Mouse (Mus musculus) neural tube, embryonic 12.5 days (tissue): ENCODE measurements around the gene Ica1l. TPM values are rescaled to one million over a fixed set of nuclear protein-coding genes. Genes with fewer than 3 reads are reported as not detected.

Experiments used
- ATAC-seq: fragments of 200-750 bp; cut with Nextera tagmentation; 2 replicates; pipeline ENCODE4 v1.8.0; 2017; ENCODE audit warnings: low read depth, mild to moderate bottlenecking, moderate TSS enrichment, moderate library complexity; ENCODE audit not compliant: low FRiP score
- H3K27ac ChIP-seq: fragments of 300-500 bp; sonication (generic); 2 replicates; pipeline ENCODE4 v1.5.1; 2016
- H3K27me3 ChIP-seq: fragments of 300-500 bp; sonication (generic); replicated peaks from 2 replicates; pipeline ENCODE4 v1.6.1; 2016; ENCODE audit warnings: mild to moderate bottlenecking
- H3K36me3 ChIP-seq: fragments of 300-500 bp; sonication (generic); 2 replicates; pipeline ENCODE4 v1.6.1; 2016; ENCODE audit warnings: mild to moderate bottlenecking
- H3K4me1 ChIP-seq: fragments of 300-500 bp; sonication (generic); 2 replicates; pipeline ENCODE4 v1.6.1; 2016
- H3K4me2 ChIP-seq: fragments of 300-500 bp; sonication (generic); replicated peaks from 2 replicates; pipeline ENCODE4 v1.6.1; 2016; ENCODE audit warnings: mild to moderate bottlenecking
- H3K4me3 ChIP-seq: fragments of 300-500 bp; sonication (generic); 2 replicates; pipeline ENCODE4 v1.5.1; 2016
- H3K9ac ChIP-seq: fragments of 300-500 bp; sonication (generic); 2 replicates; pipeline ENCODE4 v1.6.1; 2016; ENCODE audit warnings: mild to moderate bottlenecking
- H3K9me3 ChIP-seq: fragments of 300-500 bp; sonication (generic); 2 replicates; pipeline ENCODE4 v1.6.1; 2016; ENCODE audit warnings: mild to moderate bottlenecking
- WGBS: fragments of 180-500 bp; shearing (Covaris S2); methylation state at CpG from one replicate; pipeline ENCODE4 v1.1.7; 2016; 5-methylcytosine and 5-hydroxymethylcytosine counted together
- polyA plus RNA-seq: library from polyadenylated mRNA; unstranded; fragments of >200 nt; fragmentation: Nextera tagmentation; extraction: Ambion mirVana; gene quantifications from 2 replicates; pipeline ENCODE4 v1.2.1, GENCODE M21; 2016

Ica1l gene
- polyA plus RNA-seq, 1 experiment from 2014 or later = 15.9 TPM

GRCm38 (mm10) chr1:60015511-60015910 lies 27.5 kb downstream of the Ica1l start:
- H3K36me3 ChIP-seq = no peaks in the 10 kb centered on the region
- ATAC-seq = no peak
- H3K27me3 ChIP-seq = no peaks in the 10 kb centered on the region
- no peak overlapping the region for H3K4me3 ChIP-seq
- H3K9me3 ChIP-seq = no peaks in the 10 kb centered on the region
- no peaks in the 10 kb centered on the region for H3K4me1 ChIP-seq
- H3K9ac ChIP-seq = no peak overlapping the region
- no peak overlapping the region for H3K27ac ChIP-seq
- 89% methylated on average over 6 of the region's 6 CpGs for WGBS
- no peak overlapping the region for H3K4me2 ChIP-seq

GRCm38 (mm10) chr1:60013779-60014178 lies 29.2 kb downstream of the Ica1l start:
- Histone ChIP-seq H3K4me1 (no peaks in the 10 kb centered on the region), H3K4me2 (no peak overlapping the region), H3K27ac (no peak overlapping the region), H3K27me3 (no peaks in the 10 kb centered on the region), H3K9me3 (no peaks in the 10 kb centered on the region), H3K4me3 (no peak overlapping the region), H3K36me3 (no peaks in the 10 kb centered on the region), H3K9ac (no peak overlapping the region)
- ATAC-seq = no peak
- 91% methylated on average over 10 of the region's 10 CpGs for WGBS

- H3K4me1 ChIP-seq = no peaks in the 10 kb centered on the region
- no peak overlapping the region for H3K4me2 ChIP-seq
- no peak overlapping the region for H3K4me3 ChIP-seq
- H3K9ac ChIP-seq = no peak overlapping the region
- H3K36me3 ChIP-seq = no peaks in the 10 kb centered on the region
- ATAC-seq = no peak
- no peaks in the 10 kb centered on the region for H3K27me3 ChIP-seq
- no peak overlapping the region for H3K27ac ChIP-seq
- no peaks in the 10 kb centered on the region for H3K9me3 ChIP-seq
- WGBS = 80% methylated on average over 2 of the region's 2 CpGs
These were observed 34.2 kb downstream of the Ica1l start for GRCm38 (mm10) chr1:60008743-60009142.

GRCm38 (mm10) chr1:60007337-60007736 lies 35.6 kb downstream of the Ica1l start:
- Histone ChIP-seq H3K9me3 (no peaks in the 10 kb centered on the region), H3K4me3 (no peak overlapping the region), H3K36me3 (no peaks in the 10 kb centered on the region), H3K27ac (no peak overlapping the region), H3K4me1 (no peaks in the 10 kb centered on the region), H3K9ac (no peak overlapping the region), H3K4me2 (no peak overlapping the region), H3K27me3 (no peaks in the 10 kb centered on the region)
- WGBS = 94% methylated on average over 10 of the region's 10 CpGs
- no peak for ATAC-seq

GRCm38 (mm10) chr1:60000319-60000718 lies 42.7 kb downstream of the Ica1l start:
- no peak for ATAC-seq
- H3K4me1 ChIP-seq = no peaks in the 10 kb centered on the region
- 73% methylated on average over 2 of the region's 2 CpGs for WGBS

GRCm38 (mm10) chr1:59997352-59997751 lies 45.6 kb downstream of the Ica1l start:
- no peaks in the 10 kb centered on the region for H3K27me3 ChIP-seq
- ATAC-seq = no peak
- 74% methylated on average over 5 of the region's 5 CpGs for WGBS

More at GRCm38 (mm10) chr1:60000319-60000718, 42.7 kb downstream of the Ica1l start:
- H3K36me3 ChIP-seq = no peaks in the 10 kb centered on the region
- H3K9ac ChIP-seq = no peak overlapping the region
- no peak overlapping the region for H3K4me3 ChIP-seq
- no peak overlapping the region for H3K4me2 ChIP-seq
- H3K9me3 ChIP-seq = no peaks in the 10 kb centered on the region
- H3K27me3 ChIP-seq = no peaks in the 10 kb centered on the region
- H3K27ac ChIP-seq = no peak overlapping the region

GRCm38 (mm10) chr1:59995646-59996045 lies 47.3 kb downstream of the Ica1l start:
- Histone ChIP-seq H3K4me2 (no peak overlapping the region), H3K4me3 (no peak overlapping the region), H3K27ac (no peak overlapping the region), H3K9me3 (no peaks in the 10 kb centered on the region), H3K27me3 (no peaks in the 10 kb centered on the region), H3K4me1 (no peaks in the 10 kb centered on the region), H3K36me3 (peaks cover 9% of the 10 kb centered on the region; the same call in 1 of the 2 replicates), H3K9ac (no peak overlapping the region)
- ATAC-seq = no peak
- WGBS = 62% methylated on average over 3 of the region's 3 CpGs

More at GRCm38 (mm10) chr1:59997352-59997751, 45.6 kb downstream of the Ica1l start:
- Histone ChIP-seq H3K4me2 (no peak overlapping the region), H3K9me3 (no peaks in the 10 kb centered on the region), H3K27ac (no peak overlapping the region), H3K4me3 (no peak overlapping the region), H3K9ac (no peak overlapping the region), H3K36me3 (no peaks in the 10 kb centered on the region), H3K4me1 (no peaks in the 10 kb centered on the region)

- no peak for ATAC-seq
- WGBS = 92% methylated on average over 3 of the region's 3 CpGs
- Histone ChIP-seq H3K27me3 (no peaks in the 10 kb centered on the region), H3K4me3 (no peak overlapping the region), H3K27ac (no peak overlapping the region), H3K9me3 (no peaks in the 10 kb centered on the region), H3K4me1 (no peaks in the 10 kb centered on the region), H3K4me2 (no peak overlapping the region), H3K9ac (no peak overlapping the region), H3K36me3 (peaks cover 30% of the 10 kb centered on the region)
These were observed 55.5 kb downstream of the Ica1l start for GRCm38 (mm10) chr1:59987399-59988040.

GRCm38 (mm10) chr1:59986626-59987025 lies 56.4 kb downstream of the Ica1l start:
- Histone ChIP-seq H3K4me2 (no peak overlapping the region), H3K4me1 (no peaks in the 10 kb centered on the region), H3K27ac (no peak overlapping the region), H3K27me3 (no peaks in the 10 kb centered on the region), H3K9ac (no peak overlapping the region), H3K36me3 (peaks cover 28% of the 10 kb centered on the region), H3K9me3 (no peaks in the 10 kb centered on the region), H3K4me3 (no peak overlapping the region)
- ATAC-seq = no peak

GRCm38 (mm10) chr1:59967291-59967690 lies 75.7 kb downstream of the Ica1l start:
- no peak for ATAC-seq
- no peaks in the 10 kb centered on the region for H3K4me1 ChIP-seq
- H3K9ac ChIP-seq = no peak overlapping the region
- H3K4me3 ChIP-seq = no peak overlapping the region
- no peaks in the 10 kb centered on the region for H3K27me3 ChIP-seq
- 94% methylated on average over 4 of the region's 4 CpGs for WGBS
- no peaks in the 10 kb centered on the region for H3K9me3 ChIP-seq
- no peak overlapping the region for H3K4me2 ChIP-seq
- H3K27ac ChIP-seq = no peak overlapping the region
- peaks cover 20% of the 10 kb centered on the region for H3K36me3 ChIP-seq

GRCm38 (mm10) chr1:59966171-59966785 lies 76.7 kb downstream of the Ica1l start:
- Histone ChIP-seq H3K4me2 (no peak overlapping the region), H3K27me3 (no peaks in the 10 kb centered on the region), H3K4me1 (no peaks in the 10 kb centered on the region), H3K27ac (no peak overlapping the region), H3K36me3 (peaks cover 18% of the 10 kb centered on the region), H3K9me3 (no peaks in the 10 kb centered on the region), H3K4me3 (no peak overlapping the region), H3K9ac (no peak overlapping the region)
- 84% methylated on average over 6 of the region's 6 CpGs for WGBS
- ATAC-seq = no peak

GRCm38 (mm10) chr1:59959941-59960340 lies 83.0 kb downstream of the Ica1l start:
- 100% methylated on average over 1 of the region's 1 CpGs for WGBS
- Histone ChIP-seq H3K9ac (no peak overlapping the region), H3K4me1 (no peaks in the 10 kb centered on the region), H3K27me3 (no peaks in the 10 kb centered on the region), H3K9me3 (no peaks in the 10 kb centered on the region), H3K4me3 (no peak overlapping the region), H3K36me3 (peaks cover 12% of the 10 kb centered on the region; the same call in 1 of the 2 replicates), H3K27ac (no peak overlapping the region), H3K4me2 (no peak overlapping the region)
- no peak for ATAC-seq

- 82% methylated on average over 3 of the region's 3 CpGs for WGBS
- H3K27ac ChIP-seq = no peak overlapping the region
- H3K4me2 ChIP-seq = no peak overlapping the region
- H3K9ac ChIP-seq = no peak overlapping the region
- H3K4me1 ChIP-seq = no peaks in the 10 kb centered on the region
- H3K27me3 ChIP-seq = no peaks in the 10 kb centered on the region
- H3K9me3 ChIP-seq = no peaks in the 10 kb centered on the region
- peaks cover 9% of the 10 kb centered on the region; the same call in 1 of the 2 replicates for H3K36me3 ChIP-seq
- no peak overlapping the region for H3K4me3 ChIP-seq
- no peak for ATAC-seq
These were observed 85.8 kb downstream of the Ica1l start for GRCm38 (mm10) chr1:59957206-59957605.
